Mouse (Mus musculus) olfactory bulb, adult 2 months (tissue): ENCODE data around the gene Csrp2. TPM values are rescaled to one million over a fixed set of nuclear protein-coding genes. Genes with fewer than 3 reads are reported as not detected.

ENCODE experiments used
- H3K27ac ChIP-seq: fragments of 200-500 bp; 2 replicates; pipeline ENCODE4 v1.5.1; 2012; ENCODE audit warnings: low read depth, low read length; ENCODE audit not compliant: insufficient read depth
- H3K4me1 ChIP-seq: fragments of 200-500 bp; 2 replicates; pipeline ENCODE4 v1.6.1; 2012; ENCODE audit warnings: low read length; ENCODE audit not compliant: control insufficient read depth, insufficient read depth
- H3K4me3 ChIP-seq: fragments of 200-500 bp; 2 replicates; pipeline ENCODE4 v1.5.1; 2012; ENCODE audit warnings: mild to moderate bottlenecking, low read depth, low read length, moderate library complexity; ENCODE audit not compliant: insufficient read depth
- CTCF ChIP-seq: fragments of 200-500 bp; IDR thresholded peaks from 2 replicates; pipeline ENCODE4 v1.5.1; 2012; ENCODE audit warnings: low read depth, mild to moderate bottlenecking, low read length, moderate library complexity; ENCODE audit not compliant: insufficient read depth
- POLR2A ChIP-seq: fragments of 200-500 bp; IDR thresholded peaks from 2 replicates; pipeline ENCODE4 v1.6.1; 2012; ENCODE audit warnings: mild to moderate bottlenecking, low read depth, low read length, moderate library complexity; ENCODE audit not compliant: insufficient read depth
- WGBS: fragments of 180-500 bp; shearing (Covaris S2); methylation state at CpG from one replicate; pipeline ENCODE4 v1.1.7; 2018; 5-methylcytosine and 5-hydroxymethylcytosine counted together
- polyA plus RNA-seq: library from polyadenylated mRNA; stranded (reverse); fragments of >200 nt; gene quantifications from 2 replicates; pipeline ENCODE4 v1.2.4, GENCODE M21; 2012; ENCODE audit warnings: low replicate concordance; ENCODE audit not compliant: missing spikeins, insufficient read depth, insufficient read length

Gene Csrp2
- polyA plus RNA-seq, 1 experiment = not detected

GRCm38 (mm10) chr10:110977379-110977778 is 57.8 kb downstream of the Csrp2 start:
- TF ChIP-seq CTCF = no peak
- TF ChIP-seq POLR2A = no peak
- WGBS = 44% methylated on average over 2 of the region's 2 CpGs
- no peak overlapping the region for H3K4me3 ChIP-seq
- H3K4me1 ChIP-seq = no peaks in the 10 kb centered on the region
- H3K27ac ChIP-seq = no peak overlapping the region

- no peak overlapping the region for H3K27ac ChIP-seq
- H3K4me1 ChIP-seq = peaks cover 4% of the 10 kb centered on the region; the same call in 1 of the 2 replicates
- WGBS = 72% methylated on average over 2 of the region's 2 CpGs
- no peak overlapping the region for H3K4me3 ChIP-seq
- no peak for TF ChIP-seq CTCF
- TF ChIP-seq POLR2A = no peak
These were observed 59.8 kb downstream of the Csrp2 start for GRCm38 (mm10) chr10:110979431-110979830.

- Histone ChIP-seq H3K27ac (no peak overlapping the region), H3K4me3 (no peak overlapping the region), H3K4me1 (peaks cover 4% of the 10 kb centered on the region; the same call in 1 of the 2 replicates)
- 96% methylated on average over 6 of the region's 6 CpGs for WGBS
- TF ChIP-seq POLR2A (no peak), CTCF (no peak)
These were observed 60.9 kb downstream of the Csrp2 start for GRCm38 (mm10) chr10:110980441-110980840.

- no peak overlapping the region for H3K27ac ChIP-seq
- WGBS = 84% methylated on average over 4 of the region's 4 CpGs
- H3K4me1 ChIP-seq = peaks cover 11% of the 10 kb centered on the region
- TF ChIP-seq CTCF = no peak
- TF ChIP-seq POLR2A = no peak
- no peak overlapping the region for H3K4me3 ChIP-seq
These were observed 63.2 kb downstream of the Csrp2 start for GRCm38 (mm10) chr10:110982771-110983170.

GRCm38 (mm10) chr10:110986682-110987081 is 67.1 kb downstream of the Csrp2 start:
- 75% methylated on average over 17 of the region's 17 CpGs for WGBS
- H3K4me3 ChIP-seq = no peak overlapping the region
- H3K4me1 ChIP-seq = peaks cover 11% of the 10 kb centered on the region
- TF ChIP-seq POLR2A (no peak), CTCF (no peak)
- no peak overlapping the region for H3K27ac ChIP-seq

Other genes starting within 250 kb of the Csrp2 start
- not detected in 2 replicates for gene E2f7, start 174.3 kb upstream of the Csrp2 start, polyA plus RNA-seq
- gene Zdhhc17, start 90.4 kb downstream of the Csrp2 start, polyA plus RNA-seq = 189 TPM in 1 of 2 replicates, not detected in the other
- not detected in 2 replicates for gene Osbpl8, start 245.0 kb downstream of the Csrp2 start, polyA plus RNA-seq